In genomic region chr14:25841991-25842687, GRCm38 (mm10) we compare ENCODE assay signal across 8 mouse cellular contexts. TPM values are rescaled to one million over a fixed set of nuclear protein-coding genes. Genes with fewer than 3 reads are reported as not detected.
DNase-seq lines count a peak whose midpoint lies in the region; ATAC-seq lines count a peak whose summit lies in the region.

Anxa11 (plus strand) TSS chr14:25842156.

- H3K36me3 ChIP-seq in embryonic facial prominence, embryonic 14.5 days (ENCODE audit: control insufficient read depth, insufficient read depth, low read length), result no peaks in the 10 kb centered on the region
- H3K36me3 ChIP-seq in liver, embryonic 12.5 days, result no peaks in the 10 kb centered on the region
- H3K36me3 ChIP-seq in stomach, embryonic 15.5 days, result no peaks in the 10 kb centered on the region

- H3K4me1 ChIP-seq in embryonic facial prominence, embryonic 14.5 days (ENCODE audit: control insufficient read depth, insufficient read depth, low read length), result peaks cover 11% of the 10 kb centered on the region
- peaks cover 20% of the 10 kb centered on the region for H3K4me1 ChIP-seq in liver, embryonic 12.5 days
- H3K4me1 ChIP-seq in stomach, embryonic 15.5 days, result peaks cover 6% of the 10 kb centered on the region

- H3K9ac ChIP-seq in embryonic facial prominence, embryonic 14.5 days (ENCODE audit: low read depth, low read length), result peak within 1 kb of the TSS; percentile 71
- H3K9ac ChIP-seq in liver, embryonic 12.5 days, result peak within 1 kb of the TSS; percentile 74
- H3K9ac ChIP-seq in stomach, embryonic 15.5 days, result peak within 1 kb of the TSS; percentile 56

- peak within 1 kb of the TSS; percentile 99 for H3K4me2 ChIP-seq in embryonic facial prominence, embryonic 14.5 days (ENCODE audit: low read depth, low read length)
- H3K4me2 ChIP-seq in liver, embryonic 12.5 days, result peak within 1 kb of the TSS; percentile 89
- H3K4me2 ChIP-seq in stomach, embryonic 15.5 days, result peak within 1 kb of the TSS; percentile 94

- DNase-seq in B cell, adult 2 months, result peak; percentile 96 to 97
- DNase-seq in adrenal gland, postnatal 4 days (ENCODE audit: low spot score in 2 of 2), result peak; percentile 70 to 72
- DNase-seq in embryonic facial prominence, embryonic 14.5 days (ENCODE audit: low spot score), result peak; percentile 83
- peak; percentile 87 to 90 for DNase-seq in heart, adult 9 months (ENCODE audit: low spot score in 2 of 2)
- DNase-seq in kidney, adult 9 months, result peak; percentile 93
- peak; percentile 94 for DNase-seq in naive thymus-derived CD4-positive, alpha-beta T cell, adult 2 months (ENCODE audit: low read depth)

- WGBS in embryonic facial prominence, embryonic 14.5 days, result under 1% methylated on average over 49 of the region's 54 CpGs
- WGBS in liver, embryonic 12.5 days (ENCODE audit: insufficient replicate concordance), result under 1% methylated on average over 54 of the region's 54 CpGs
- WGBS in stomach, embryonic 15.5 days, result under 1% methylated on average over 54 of the region's 54 CpGs

- H3K27me3 ChIP-seq in embryonic facial prominence, embryonic 14.5 days (replicated peaks; ENCODE audit: control insufficient read depth, insufficient read depth, low read length), result peaks cover 10% of the 10 kb centered on the region
- peaks cover 11% of the 10 kb centered on the region for H3K27me3 ChIP-seq in liver, embryonic 12.5 days (replicated peaks)
- no peaks in the 10 kb centered on the region for H3K27me3 ChIP-seq in stomach, embryonic 15.5 days (replicated peaks)

- H3K27ac ChIP-seq in embryonic facial prominence, embryonic 14.5 days (replicated peaks; ENCODE audit: low read depth, low read length), result peak within 1 kb of the TSS; percentile 1; the same call in 1 of the 2 replicates
- no peak within 1 kb of the TSS for H3K27ac ChIP-seq in liver, embryonic 12.5 days
- H3K27ac ChIP-seq in stomach, embryonic 15.5 days, result peak within 1 kb of the TSS; percentile 86

- peak; percentile 86 for ATAC-seq in embryonic facial prominence, embryonic 14.5 days (ENCODE audit: low read depth)
- ATAC-seq in liver, embryonic 12.5 days, result peak; percentile 85
- ATAC-seq in stomach, embryonic 15.5 days (ENCODE audit: insufficient read depth, low FRiP score, low read depth), result peak; percentile 82

- H3K4me3 ChIP-seq in embryonic facial prominence, embryonic 14.5 days (ENCODE audit: low read depth, low read length), result peak within 1 kb of the TSS; percentile 74
- H3K4me3 ChIP-seq in liver, embryonic 12.5 days, result peak within 1 kb of the TSS; percentile 66
- peak within 1 kb of the TSS; percentile 79 for H3K4me3 ChIP-seq in stomach, embryonic 15.5 days (replicated peaks)

- no peaks in the 10 kb centered on the region for H3K9me3 ChIP-seq in embryonic facial prominence, embryonic 14.5 days (ENCODE audit: control insufficient read depth, low read length)
- no peaks in the 10 kb centered on the region for H3K9me3 ChIP-seq in liver, embryonic 12.5 days (replicated peaks)
- H3K9me3 ChIP-seq in stomach, embryonic 15.5 days, result no peaks in the 10 kb centered on the region

RNA-seq across cellular contexts. Expression of gene Anxa11, which starts in this region (rescaled TPM):
- total RNA-seq in adrenal gland, postnatal 4 days (2021), result 10 to 100 TPM; 54.9 to 58.8 TPM
- polyA plus RNA-seq in embryonic facial prominence, embryonic 14.5 days (2014; fragmentation: Nextera tagmentation; extraction: Ambion mirVana), result 27.6 and 30.2 TPM in 2 replicates
- polyA plus RNA-seq in liver, embryonic 12.5 days (2016; fragmentation: Nextera tagmentation; extraction: Ambion mirVana), result 10.1 and 10.5 TPM in 2 replicates
- 44.6 and 46.8 TPM in 2 replicates for polyA plus RNA-seq in stomach, embryonic 15.5 days (2015; fragmentation: Nextera tagmentation; extraction: Ambion mirVana)
